Mouse (Mus musculus): ENCODE results near the gene Fbn1. TPM values are rescaled to one million over a fixed set of nuclear protein-coding genes. Genes with fewer than 3 reads are reported as not detected.

Gene Fbn1
- total RNA-seq, 2 experiments from 2014 or later: not detected

GRCm38 (mm10) chr2:125470553-125471295, 37.1 kb downstream of the Fbn1 start:
- no peak for ATAC-seq (replicated peaks; ENCODE audit: low FRiP score, low TSS enrichment, poor library complexity, severe bottlenecking)

- ATAC-seq (replicated peaks; ENCODE audit: low FRiP score, low TSS enrichment, poor library complexity, severe bottlenecking): no peak
Observed at GRCm38 (mm10) chr2:125464036-125464435, 43.8 kb downstream of the Fbn1 start.

GRCm38 (mm10) chr2:125459087-125459486, 48.7 kb downstream of the Fbn1 start:
- ATAC-seq (replicated peaks; ENCODE audit: low FRiP score, low TSS enrichment, poor library complexity, severe bottlenecking): no peak

GRCm38 (mm10) chr2:125456059-125456789, 51.6 kb downstream of the Fbn1 start:
- peak; percentile 86 for ATAC-seq (replicated peaks; ENCODE audit: low FRiP score, low TSS enrichment, poor library complexity, severe bottlenecking)

- ATAC-seq (replicated peaks; ENCODE audit: low FRiP score, low TSS enrichment, poor library complexity, severe bottlenecking): no peak
Observed at GRCm38 (mm10) chr2:125454781-125455180, 53.0 kb downstream of the Fbn1 start.

GRCm38 (mm10) chr2:125452369-125453097, 55.3 kb downstream of the Fbn1 start:
- ATAC-seq (replicated peaks; ENCODE audit: low FRiP score, low TSS enrichment, poor library complexity, severe bottlenecking): no peak

- ATAC-seq (replicated peaks; ENCODE audit: low FRiP score, low TSS enrichment, poor library complexity, severe bottlenecking): no peak
Observed at GRCm38 (mm10) chr2:125449361-125449760, 58.4 kb downstream of the Fbn1 start.

- ATAC-seq (replicated peaks; ENCODE audit: low FRiP score, low TSS enrichment, poor library complexity, severe bottlenecking): no peak
Observed at GRCm38 (mm10) chr2:125448881-125449280, 58.9 kb downstream of the Fbn1 start.

- ATAC-seq (replicated peaks; ENCODE audit: low FRiP score, low TSS enrichment, poor library complexity, severe bottlenecking): no peak
Observed at GRCm38 (mm10) chr2:125447274-125447898, 60.4 kb downstream of the Fbn1 start.

- ATAC-seq (replicated peaks; ENCODE audit: low FRiP score, low TSS enrichment, poor library complexity, severe bottlenecking): no peak
Observed at GRCm38 (mm10) chr2:125438381-125438780, 69.4 kb downstream of the Fbn1 start.

- no peak for ATAC-seq (replicated peaks; ENCODE audit: low FRiP score, low TSS enrichment, poor library complexity, severe bottlenecking)
Observed at GRCm38 (mm10) chr2:125436240-125436639, 71.6 kb downstream of the Fbn1 start.

- no peak for ATAC-seq (replicated peaks; ENCODE audit: low FRiP score, low TSS enrichment, poor library complexity, severe bottlenecking)
Observed at GRCm38 (mm10) chr2:125433524-125433923, 74.3 kb downstream of the Fbn1 start.

GRCm38 (mm10) chr2:125431491-125431890, 76.3 kb downstream of the Fbn1 start:
- ATAC-seq (replicated peaks; ENCODE audit: low FRiP score, low TSS enrichment, poor library complexity, severe bottlenecking): no peak

- no peak for ATAC-seq (replicated peaks; ENCODE audit: low FRiP score, low TSS enrichment, poor library complexity, severe bottlenecking)
Observed at GRCm38 (mm10) chr2:125428811-125429438, 78.9 kb downstream of the Fbn1 start.

- no peak for ATAC-seq (replicated peaks; ENCODE audit: low FRiP score, low TSS enrichment, poor library complexity, severe bottlenecking)
Observed at GRCm38 (mm10) chr2:125420604-125421003, 87.2 kb downstream of the Fbn1 start.

GRCm38 (mm10) chr2:125419681-125420080, 88.1 kb downstream of the Fbn1 start:
- ATAC-seq (replicated peaks; ENCODE audit: low FRiP score, low TSS enrichment, poor library complexity, severe bottlenecking): no peak

- no peak for ATAC-seq (replicated peaks; ENCODE audit: low FRiP score, low TSS enrichment, poor library complexity, severe bottlenecking)
Observed at GRCm38 (mm10) chr2:125418546-125418945, 89.2 kb downstream of the Fbn1 start.

GRCm38 (mm10) chr2:125416541-125417245, 91.1 kb downstream of the Fbn1 start:
- ATAC-seq (replicated peaks; ENCODE audit: low FRiP score, low TSS enrichment, poor library complexity, severe bottlenecking): no peak

- ATAC-seq (replicated peaks; ENCODE audit: low FRiP score, low TSS enrichment, poor library complexity, severe bottlenecking): no peak
Observed at GRCm38 (mm10) chr2:125412351-125412750, 95.4 kb downstream of the Fbn1 start.
